17 mouse cellular contexts compared by ENCODE assay signal in the genomic region with DNA sequence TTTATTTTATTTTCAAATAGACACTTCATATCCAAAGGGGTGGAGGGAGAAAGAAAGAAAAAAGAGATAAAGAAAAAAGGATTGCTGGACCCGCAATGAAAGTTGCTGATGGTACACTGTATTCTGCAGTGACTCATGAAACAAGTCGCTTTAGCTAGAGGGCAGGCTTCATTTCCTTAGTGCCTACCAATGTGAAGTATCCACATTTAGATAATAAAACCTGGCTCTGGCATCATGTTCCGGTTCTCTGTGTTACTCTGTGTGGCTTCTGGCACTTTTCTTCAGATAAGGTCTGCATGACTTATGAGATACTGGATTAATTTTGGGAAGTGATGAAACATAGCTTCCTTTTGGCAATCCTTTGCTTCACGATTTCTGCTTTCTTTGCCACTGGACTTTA.
DNase-seq lines count a peak whose midpoint lies in the region.
"Had no signal": no experiment of that assay in that cellular context is flagged by ENCODE, and none has a peak within 500 bp of the region (broad histone marks: within the 10 kb centered on the region; RNA-seq: fewer than 3 reads in every experiment).

No protein-coding gene starts in this region.

- DNase-seq in frontal cortex, postnatal 36 days (ENCODE audit: low spot score in 2 of 2): peak; percentile 1 to 16
- no peak for DNase-seq in frontal cortex, postnatal 10 days (ENCODE audit: low spot score in 2 of 2)
- DNase-seq in right cerebral cortex, adult 18-20 months: peak; percentile 8
- no peak for DNase-seq in right cerebral cortex, postnatal 4 days
- DNase-seq in brain, adult 2 months (ENCODE audit: low read depth, low spot score): peak; percentile 50
- DNase-seq in telencephalon, adult 2 months (ENCODE audit: low read depth, low spot score): peak; percentile 32
- DNase-seq in urinary bladder, postnatal 25 days (ENCODE audit: low spot score): no peak
- DNase-seq in layer of hippocampus, postnatal 25 days (ENCODE audit: extremely low spot score in 1 of 2, low spot score in 1 of 2): no peak
- DNase-seq: adrenal gland, adult 2 months; adrenal gland, postnatal 10 days; adrenal gland, postnatal 25 days; cerebellum, adult 11-12 months; cerebellum, adult 2 months; cerebellum, adult 9-10 months; cerebellum, postnatal 10 days; cerebellum, postnatal 25 days; forebrain, postnatal 0 days had no signal

Comparison
In these comparisons a context has a peak if more than half of its experiments do, and no peak if none do; other contexts are left out.
1. DNase-seq: peak in frontal cortex, postnatal 36 days (2 of 2), right cerebral cortex, adult 18-20 months (single experiment), brain, adult 2 months (single experiment) and telencephalon, adult 2 months (single experiment); none in frontal cortex, postnatal 10 days (0 of 2), right cerebral cortex, postnatal 4 days (single experiment), urinary bladder, postnatal 25 days (single experiment) and layer of hippocampus, postnatal 25 days (0 of 2).